Mouse (Mus musculus) stomach, embryonic 16.5 days (tissue): ENCODE data around the gene Nos3. TPM values are rescaled to one million over a fixed set of nuclear protein-coding genes. Genes with fewer than 3 reads are reported as not detected.

Experiments
- ATAC-seq: fragments of 200-750 bp; cut with Nextera tagmentation; 2 replicates; pipeline ENCODE4 v1.8.0; 2017; ENCODE audit warnings: moderate number of reproducible peaks, moderate TSS enrichment; ENCODE audit not compliant: insufficient read depth, low FRiP score
- H3K27ac ChIP-seq: fragments of 300-500 bp; sonication (generic); 2 replicates; pipeline ENCODE4 v1.5.1; 2014; ENCODE audit warnings: low read length
- H3K27me3 ChIP-seq: fragments of 300-500 bp; sonication (generic); 2 replicates; pipeline ENCODE4 v1.6.1; 2014; ENCODE audit warnings: low read length, control low read depth, mixed read lengths; ENCODE audit not compliant: control insufficient read depth, insufficient read depth
- H3K36me3 ChIP-seq: fragments of 300-500 bp; sonication (generic); 2 replicates; pipeline ENCODE4 v1.6.1; 2014; ENCODE audit warnings: low read length; ENCODE audit not compliant: control insufficient read depth, insufficient read depth
- H3K4me1 ChIP-seq: fragments of 300-500 bp; sonication (generic); 2 replicates; pipeline ENCODE4 v1.6.1; 2014; ENCODE audit warnings: low read length, control low read depth, mixed read lengths; ENCODE audit not compliant: control insufficient read depth, insufficient read depth
- H3K4me2 ChIP-seq: fragments of 300-500 bp; sonication (generic); 2 replicates; pipeline ENCODE4 v1.6.1; 2014; ENCODE audit warnings: low read depth, low read length, mixed read lengths
- H3K4me3 ChIP-seq: fragments of 300-500 bp; sonication (generic); replicated peaks from 2 replicates; pipeline ENCODE4 v1.5.1; 2014; ENCODE audit warnings: mild to moderate bottlenecking, low read length
- H3K9ac ChIP-seq: fragments of 300-500 bp; sonication (generic); 2 replicates; pipeline ENCODE4 v1.6.1; 2014; ENCODE audit warnings: low read length
- H3K9me3 ChIP-seq: fragments of 300-500 bp; sonication (generic); replicated peaks from 2 replicates; pipeline ENCODE4 v1.6.1; 2016; ENCODE audit warnings: low read length, control low read depth; ENCODE audit not compliant: control insufficient read depth
- WGBS: fragments of 180-500 bp; shearing (Covaris S2); extraction: QIAGEN DNeasy Blood & Tissue Kit; methylation state at CpG from one replicate; pipeline ENCODE4 v1.1.7; 2014; 5-methylcytosine and 5-hydroxymethylcytosine counted together
- polyA plus RNA-seq: library from polyadenylated mRNA; unstranded; fragments of >200 nt; fragmentation: Nextera tagmentation; extraction: Ambion mirVana; gene quantifications from 2 replicates; pipeline ENCODE4 v1.2.1, GENCODE M21; 2015

Nos3 gene
- polyA plus RNA-seq, 1 experiment from 2014 or later, result 6.5 TPM

GRCm38 (mm10) chr5:24363467-24363866, 1.1 kb upstream of the Nos3 start:
- Histone ChIP-seq H3K27me3 (no peaks in the 10 kb centered on the region), H3K27ac (no peak overlapping the region), H3K9me3 (no peaks in the 10 kb centered on the region), H3K9ac (no peak overlapping the region), H3K4me3 (no peak overlapping the region), H3K4me1 (0 out of 2 replicates have a peak, but pooled peaks cover 3% of the 10 kb centered on the region), H3K36me3 (no peaks in the 10 kb centered on the region), H3K4me2 (no peak overlapping the region)
- no peak for ATAC-seq
- WGBS, result 68% methylated on average over 2 of the region's 2 CpGs

GRCm38 (mm10) chr5:24364061-24364460, 549 bp upstream of the Nos3 start:
- WGBS, result 54% methylated on average over 3 of the region's 3 CpGs
- H3K27ac ChIP-seq, result no peak overlapping the region
- ATAC-seq, result no peak
- no peak overlapping the region for H3K4me2 ChIP-seq
- H3K27me3 ChIP-seq, result no peaks in the 10 kb centered on the region
- no peak overlapping the region for H3K9ac ChIP-seq
- no peaks in the 10 kb centered on the region for H3K9me3 ChIP-seq
- 0 out of 2 replicates have a peak, but pooled peaks cover 3% of the 10 kb centered on the region for H3K4me1 ChIP-seq
- H3K36me3 ChIP-seq, result no peaks in the 10 kb centered on the region
- no peak overlapping the region for H3K4me3 ChIP-seq

DNA sequence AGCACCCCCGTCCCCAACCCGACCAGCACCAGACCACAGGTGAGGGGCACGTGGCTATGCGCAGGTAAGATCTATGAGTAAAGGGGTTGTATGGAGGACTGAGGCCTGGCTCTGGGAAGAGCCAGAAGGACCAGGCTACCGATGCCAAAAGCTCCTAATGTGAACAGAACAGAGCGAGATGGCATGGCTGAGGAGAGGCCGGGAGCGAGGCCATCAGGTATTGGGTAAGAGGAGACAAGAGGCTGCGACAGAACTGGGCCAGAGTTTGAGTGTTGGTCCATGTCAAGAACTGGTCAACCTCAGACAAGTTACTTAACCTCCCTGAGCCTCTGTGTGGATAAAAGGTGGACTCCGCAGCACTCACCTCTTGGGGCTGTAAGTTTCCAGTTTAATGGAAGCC, 353 bp downstream of the Nos3 start:
- Histone ChIP-seq H3K4me3 (peak overlapping the region; percentile 23), H3K4me1 (0 out of 2 replicates have a peak, but pooled peaks cover 3% of the 10 kb centered on the region), H3K9ac (0 out of 2 replicates have a peak overlapping the region, but pooled peaks have one; percentile 48), H3K9me3 (no peaks in the 10 kb centered on the region), H3K36me3 (no peaks in the 10 kb centered on the region), H3K27ac (peak overlapping the region; percentile 22; the same call in 1 of the 2 replicates), H3K4me2 (0 out of 2 replicates have a peak overlapping the region, but pooled peaks have one; percentile 5), H3K27me3 (no peaks in the 10 kb centered on the region)
- whole genome bisulfite sequencing, result 84% methylated on average over 10 of the region's 10 CpGs
- no peak for ATAC-seq

DNA sequence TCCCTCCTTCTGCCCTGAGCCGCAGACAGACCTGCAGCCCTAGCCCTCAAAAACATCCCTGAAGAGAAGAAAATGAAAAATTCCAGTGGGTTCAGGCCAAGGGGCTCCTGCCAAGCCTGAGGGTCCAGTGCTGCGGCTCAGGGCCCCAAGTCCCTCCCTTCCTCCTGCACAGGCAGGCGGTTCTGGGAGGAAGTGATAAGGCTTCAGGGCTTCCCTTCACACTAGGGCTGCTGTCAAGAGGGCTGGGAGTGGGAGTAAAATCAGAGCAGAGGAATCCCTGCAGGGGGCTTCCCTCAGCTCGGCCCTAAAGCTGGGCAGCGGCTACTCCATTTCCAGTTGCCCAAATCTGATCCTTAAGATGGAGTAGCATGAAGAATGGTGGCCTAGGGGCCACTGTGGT, 918 bp downstream of the Nos3 start:
- Histone ChIP-seq H3K4me2 (no peak overlapping the region; the same call in 1 of the 2 replicates), H3K27ac (peak overlapping the region; percentile 22; the same call in 1 of the 2 replicates), H3K9ac (no peak overlapping the region), H3K4me3 (0 out of 2 replicates have a peak overlapping the region, but pooled peaks have one; percentile 23), H3K4me1 (0 out of 2 replicates have a peak, but pooled peaks cover under 1% of the 10 kb centered on the region), H3K27me3 (no peaks in the 10 kb centered on the region), H3K9me3 (no peaks in the 10 kb centered on the region), H3K36me3 (no peaks in the 10 kb centered on the region)
- WGBS, result 35% methylated on average over 5 of the region's 5 CpGs
- no peak for ATAC-seq

GRCm38 (mm10) chr5:24366426-24366825, 1.8 kb downstream of the Nos3 start:
- H3K4me2 ChIP-seq, result no peak overlapping the region

GRCm38 (mm10) chr5:24369767-24370166, 5.2 kb downstream of the Nos3 start:
- Histone ChIP-seq H3K4me2 (no peak overlapping the region), H3K36me3 (no peaks in the 10 kb centered on the region), H3K27me3 (no peaks in the 10 kb centered on the region; the same call in 1 of the 2 replicates), H3K9me3 (no peaks in the 10 kb centered on the region), H3K4me1 (peaks cover 6% of the 10 kb centered on the region), H3K27ac (no peak overlapping the region), H3K9ac (no peak overlapping the region), H3K4me3 (no peak overlapping the region)
- ATAC-seq, result no peak; the same call in 1 of the 2 replicates
- 83% methylated on average over 9 of the region's 9 CpGs for WGBS

More at GRCm38 (mm10) chr5:24366426-24366825, 1.8 kb downstream of the Nos3 start:
- Histone ChIP-seq H3K9ac (no peak overlapping the region), H3K27ac (no peak overlapping the region), H3K4me1 (no peaks in the 10 kb centered on the region), H3K4me3 (no peak overlapping the region), H3K27me3 (no peaks in the 10 kb centered on the region), H3K36me3 (no peaks in the 10 kb centered on the region), H3K9me3 (no peaks in the 10 kb centered on the region)
- ATAC-seq, result no peak
- WGBS, result 78% methylated on average over 9 of the region's 9 CpGs

DNA sequence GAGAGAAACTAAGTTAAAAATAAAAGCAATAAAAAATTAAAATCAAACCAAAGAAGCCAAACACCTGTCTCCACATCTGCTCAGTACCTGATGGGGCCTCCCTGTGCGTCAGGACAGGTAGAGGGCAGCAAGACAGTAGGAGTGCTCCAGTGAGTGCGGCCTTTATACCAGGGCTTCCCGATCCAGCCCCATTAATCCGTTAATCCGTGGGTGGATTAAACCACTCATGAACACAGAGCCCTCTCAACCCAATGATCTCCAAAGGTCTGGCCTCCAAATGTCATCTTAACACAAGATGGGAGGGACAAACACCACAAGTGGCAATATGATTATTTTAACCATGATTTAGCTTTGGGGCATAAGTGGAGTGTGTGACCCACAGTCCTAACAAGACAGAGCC, 9.2 kb downstream of the Nos3 start:
- ATAC-seq, result no peak
- Histone ChIP-seq H3K4me3 (no peak overlapping the region), H3K27me3 (peaks cover 4% of the 10 kb centered on the region; the same call in 1 of the 2 replicates), H3K27ac (no peak overlapping the region), H3K9me3 (no peaks in the 10 kb centered on the region), H3K4me2 (no peak overlapping the region), H3K9ac (no peak overlapping the region), H3K4me1 (peaks cover 8% of the 10 kb centered on the region), H3K36me3 (no peaks in the 10 kb centered on the region)
- 69% methylated on average over 5 of the region's 5 CpGs for WGBS

DNA sequence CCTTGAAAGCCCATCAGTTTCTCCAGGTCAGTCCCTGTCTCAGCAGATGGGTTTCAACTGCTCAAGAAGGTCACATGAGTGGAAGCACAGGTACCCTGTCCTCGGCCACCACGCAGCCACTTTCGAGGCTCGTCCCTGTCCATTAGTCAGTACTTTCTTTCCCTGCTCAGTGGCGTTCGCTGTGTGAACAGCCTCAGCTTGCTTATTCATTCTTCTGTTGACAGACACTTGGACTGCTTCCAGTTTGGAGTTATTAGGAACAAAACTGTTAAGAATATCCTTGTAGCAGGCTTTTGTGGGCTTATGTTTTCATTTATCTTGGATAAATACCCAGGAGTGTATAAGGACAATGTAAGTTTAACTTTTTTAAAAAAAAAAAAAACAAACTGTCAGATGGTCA, 9.6 kb downstream of the Nos3 start:
- 22% methylated on average over 6 of the region's 6 CpGs for WGBS
- H3K4me3 ChIP-seq, result no peak overlapping the region
- H3K27ac ChIP-seq, result no peak overlapping the region
- H3K27me3 ChIP-seq, result peaks cover 5% of the 10 kb centered on the region; the same call in 1 of the 2 replicates
- H3K4me1 ChIP-seq, result peaks cover 8% of the 10 kb centered on the region
- no peak overlapping the region for H3K9ac ChIP-seq
- no peak overlapping the region for H3K4me2 ChIP-seq
- H3K36me3 ChIP-seq, result no peaks in the 10 kb centered on the region
- ATAC-seq, result peak; percentile 47; the same call in 1 of the 2 replicates
- H3K9me3 ChIP-seq, result no peaks in the 10 kb centered on the region

DNA sequence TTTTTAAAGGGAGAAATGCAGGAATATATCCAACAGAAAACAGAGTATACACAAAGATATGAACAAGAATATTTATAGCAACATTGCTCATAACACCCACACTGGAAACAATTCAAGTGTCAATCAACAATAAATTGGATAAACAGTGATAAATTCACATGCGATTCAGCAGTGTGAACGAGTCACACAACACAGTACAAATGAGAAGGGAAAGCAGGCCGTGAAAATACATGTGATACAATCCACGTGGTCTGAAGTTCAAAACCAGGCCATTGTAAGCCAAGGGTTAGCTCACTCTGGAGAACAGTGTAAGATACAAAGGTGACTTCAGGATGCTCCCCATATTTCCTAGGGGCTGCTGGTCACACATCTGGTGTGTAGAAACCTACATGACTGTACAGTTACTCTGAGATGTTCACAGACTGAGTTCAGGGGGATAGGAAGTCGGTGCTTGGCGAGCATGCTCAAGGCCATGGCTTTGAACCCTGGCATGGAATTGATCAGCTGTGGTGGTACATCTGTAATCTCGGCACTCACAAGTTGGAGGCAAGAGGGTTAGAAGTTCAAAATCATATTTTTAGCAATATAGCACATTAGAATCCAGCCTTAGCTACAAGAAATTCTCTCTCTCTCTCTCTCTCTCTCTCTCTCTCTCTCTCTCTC, 10.2 kb downstream of the Nos3 start:
- H3K9ac ChIP-seq, result no peak overlapping the region
- H3K27me3 ChIP-seq, result peaks cover 9% of the 10 kb centered on the region; the same call in 1 of the 2 replicates
- WGBS, result 50% methylated on average over 7 of the region's 7 CpGs
- no peak overlapping the region for H3K4me2 ChIP-seq
- H3K9me3 ChIP-seq, result no peaks in the 10 kb centered on the region
- no peak overlapping the region for H3K4me3 ChIP-seq
- ATAC-seq, result no peak
- H3K4me1 ChIP-seq, result peaks cover 8% of the 10 kb centered on the region
- H3K27ac ChIP-seq, result no peak overlapping the region
- no peaks in the 10 kb centered on the region for H3K36me3 ChIP-seq
